Mouse (Mus musculus) lung, adult 2 months (tissue): ENCODE results near the gene Rergl. TPM values are rescaled to one million over a fixed set of nuclear protein-coding genes. Genes with fewer than 3 reads are reported as not detected.

ENCODE experiments used
- DNase-seq: peaks from one replicate; pipeline ENCODE4 v3.0.0; 2022
- H3K4me1 ChIP-seq: fragments of 200-500 bp; 2 replicates; pipeline ENCODE4 v1.6.1; 2011; ENCODE audit warnings: low read length; ENCODE audit not compliant: control insufficient read depth, insufficient read depth
- H3K4me3 ChIP-seq: fragments of 200-500 bp; replicated peaks from 2 replicates; pipeline ENCODE3; 2011; ENCODE audit warnings: low read depth, mild to moderate bottlenecking, control low read depth, low read length; ENCODE audit errors: extremely low read depth
- CTCF ChIP-seq: fragments of 200-500 bp; IDR thresholded peaks from 2 replicates; pipeline ENCODE4 v1.5.1; 2011; ENCODE audit warnings: mild to moderate bottlenecking, low read length, control low read depth; ENCODE audit not compliant: insufficient read depth
- POLR2A ChIP-seq: fragments of 200-500 bp; IDR thresholded peaks from 2 replicates; pipeline ENCODE4 v1.6.1; 2011; ENCODE audit warnings: low read depth, mild to moderate bottlenecking, control low read depth, low read length, borderline replicate concordance; ENCODE audit errors: extremely low read depth
- WGBS: fragments of 180-500 bp; shearing (Covaris S2); methylation state at CpG from one replicate; pipeline ENCODE4 v1.1.7; 2018; 5-methylcytosine and 5-hydroxymethylcytosine counted together
- polyA plus RNA-seq: library from polyadenylated mRNA; depleted of rRNA; stranded (reverse); fragments of >200 nt; gene quantifications from 2 replicates; pipeline ENCODE4 v1.2.3, GENCODE M21; 2012; rRNA removed

Rergl gene
- not detected in 2 replicates for polyA plus RNA-seq

GRCm38 (mm10) chr6:139501876-139502275 is at the start of gene Rergl:
Gene Rergl (minus strand): TSS chr6:139501976.
- no peak for DNase-seq
- TF ChIP-seq POLR2A = no peak
- no peak for TF ChIP-seq CTCF
- H3K4me3 ChIP-seq = no peak within 1 kb of the TSS
- WGBS = 6% methylated on average over 1 of the region's 1 CpGs
- no peaks in the 10 kb centered on the region for H3K4me1 ChIP-seq

GRCm38 (mm10) chr6:139538469-139538868 is 36.7 kb upstream of the Rergl start:
- Histone ChIP-seq H3K4me1 (no peaks in the 10 kb centered on the region), H3K4me3 (no peak overlapping the region)
- DNase-seq = no peak
- WGBS = 51% methylated on average over 2 of the region's 2 CpGs
- TF ChIP-seq POLR2A (no peak), CTCF (no peak)

- TF ChIP-seq CTCF (no peak), POLR2A (no peak)
- no peaks in the 10 kb centered on the region for H3K4me1 ChIP-seq
- H3K4me3 ChIP-seq = no peak overlapping the region
- no peak for DNase-seq
Observed at GRCm38 (mm10) chr6:139525406-139525805, 23.6 kb upstream of the Rergl start.

- H3K4me3 ChIP-seq = no peak overlapping the region
- no peak for TF ChIP-seq POLR2A
- TF ChIP-seq CTCF = no peak
- DNase-seq = no peak
- H3K4me1 ChIP-seq = no peaks in the 10 kb centered on the region
- 51% methylated on average over 5 of the region's 5 CpGs for WGBS
Observed at GRCm38 (mm10) chr6:139524288-139524687, 22.5 kb upstream of the Rergl start.

- Histone ChIP-seq H3K4me1 (no peaks in the 10 kb centered on the region), H3K4me3 (no peak overlapping the region)
- no peak for DNase-seq
- 75% methylated on average over 3 of the region's 3 CpGs for WGBS
- TF ChIP-seq POLR2A = no peak
- no peak for TF ChIP-seq CTCF
Observed at GRCm38 (mm10) chr6:139514938-139515510, 13.2 kb upstream of the Rergl start.

- H3K4me1 ChIP-seq = no peaks in the 10 kb centered on the region
- DNase-seq = no peak
- TF ChIP-seq POLR2A (no peak), CTCF (no peak)
- H3K4me3 ChIP-seq = no peak overlapping the region
Observed at GRCm38 (mm10) chr6:139479730-139480129, 22.0 kb downstream of the Rergl start.

GRCm38 (mm10) chr6:139464980-139465379 is 36.8 kb downstream of the Rergl start:
- no peak overlapping the region for H3K4me3 ChIP-seq
- no peak for DNase-seq
- TF ChIP-seq CTCF (no peak), POLR2A (no peak)
- no peaks in the 10 kb centered on the region for H3K4me1 ChIP-seq
- WGBS = 68% methylated on average over 6 of the region's 6 CpGs

- Histone ChIP-seq H3K4me1 (no peaks in the 10 kb centered on the region), H3K4me3 (no peak overlapping the region)
- TF ChIP-seq CTCF = no peak
- no peak for TF ChIP-seq POLR2A
- 75% methylated on average over 2 of the region's 2 CpGs for WGBS
- DNase-seq = no peak
Observed at GRCm38 (mm10) chr6:139464292-139464691, 37.5 kb downstream of the Rergl start.

- Histone ChIP-seq H3K4me3 (no peak overlapping the region), H3K4me1 (no peaks in the 10 kb centered on the region)
- DNase-seq = no peak
- no peak for TF ChIP-seq POLR2A
- TF ChIP-seq CTCF = no peak
- WGBS = 36% methylated on average over 5 of the region's 5 CpGs
Observed at GRCm38 (mm10) chr6:139461094-139461493, 40.7 kb downstream of the Rergl start.

GRCm38 (mm10) chr6:139460470-139460869 is 41.3 kb downstream of the Rergl start:
- DNase-seq = no peak
- 85% methylated on average over 10 of the region's 10 CpGs for WGBS
- TF ChIP-seq POLR2A (no peak), CTCF (no peak)
- Histone ChIP-seq H3K4me3 (no peak overlapping the region), H3K4me1 (no peaks in the 10 kb centered on the region)
